Mouse (Mus musculus): ENCODE data around the gene Evi5l.

Evi5l gene

GRCm38 (mm10) chr8:4165852-4166751, at the start of gene Evi5l:
TSS of gene Evi5l (plus strand) at chr8:4166567.
- CTCF ChIA-PET: no interaction called here

- CTCF ChIA-PET: interaction anchor here (1.2 kb wide), 1 partner anchor 189 kb away, joined by 14 read pairs; no protein-coding TSS in a partner anchor
Measured at GRCm38 (mm10) chr8:4133798-4134197, 32.6 kb upstream of the Evi5l start, which contains the start of gene Cd209g. TSS of gene Cd209g (plus strand) at chr8:4134098.

GRCm38 (mm10) chr8:4139660-4140646, 26.4 kb upstream of the Evi5l start:
- CTCF ChIA-PET: interaction anchor here (0.6 kb wide), 3 partner anchors 24 to 230 kb away, joined by 3 to 10 read pairs (median 4); no protein-coding TSS in a partner anchor

DNA sequence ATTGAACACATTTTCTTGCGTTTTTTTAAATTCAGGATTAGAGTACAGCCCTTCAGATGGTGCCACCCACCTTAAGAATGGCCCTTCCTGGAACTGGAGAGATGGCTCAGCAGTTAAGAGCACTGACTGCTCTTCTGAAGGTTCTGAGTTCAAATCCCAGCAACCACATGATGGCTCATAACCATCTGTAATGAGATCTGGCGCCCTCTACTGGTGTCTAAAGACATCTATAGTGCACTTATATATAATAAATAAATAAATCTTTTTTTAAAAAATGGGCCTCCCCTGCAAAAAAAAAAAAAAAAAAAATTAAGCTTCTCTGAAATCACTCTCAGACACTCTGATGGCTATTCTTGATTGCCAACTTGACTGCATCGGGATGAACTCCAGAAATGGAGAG, 24.6 kb upstream of the Evi5l start:
- CTCF ChIA-PET: interaction anchor here (0.6 to 0.9 kb wide), 5 partner anchors 40 to 342 kb away, joined by 3 to 8 read pairs (median 3); no protein-coding TSS in a partner anchor

DNA sequence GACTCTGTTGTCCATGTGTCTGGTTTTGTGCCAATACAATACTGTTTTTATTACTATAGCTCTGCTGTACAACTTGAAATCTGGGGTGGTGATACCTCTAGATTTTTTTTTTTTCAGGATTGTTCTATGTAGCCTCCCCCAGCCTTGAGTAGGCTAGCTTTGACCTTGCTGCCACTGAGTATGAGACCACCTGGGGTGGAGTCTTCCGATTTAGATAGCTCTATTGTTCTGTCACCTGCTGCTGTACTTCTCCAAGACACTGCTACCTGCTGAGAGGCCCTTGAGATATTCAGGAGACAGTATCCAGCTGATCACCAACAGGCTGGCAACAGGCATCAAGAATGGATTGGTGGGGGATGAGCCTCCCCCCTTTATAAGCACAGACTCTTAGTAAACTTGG, 19.1 kb upstream of the Evi5l start:
- CTCF ChIA-PET: no interaction called here

GRCm38 (mm10) chr8:4154878-4155277, 11.5 kb upstream of the Evi5l start:
- CTCF ChIA-PET: no interaction called here

DNA sequence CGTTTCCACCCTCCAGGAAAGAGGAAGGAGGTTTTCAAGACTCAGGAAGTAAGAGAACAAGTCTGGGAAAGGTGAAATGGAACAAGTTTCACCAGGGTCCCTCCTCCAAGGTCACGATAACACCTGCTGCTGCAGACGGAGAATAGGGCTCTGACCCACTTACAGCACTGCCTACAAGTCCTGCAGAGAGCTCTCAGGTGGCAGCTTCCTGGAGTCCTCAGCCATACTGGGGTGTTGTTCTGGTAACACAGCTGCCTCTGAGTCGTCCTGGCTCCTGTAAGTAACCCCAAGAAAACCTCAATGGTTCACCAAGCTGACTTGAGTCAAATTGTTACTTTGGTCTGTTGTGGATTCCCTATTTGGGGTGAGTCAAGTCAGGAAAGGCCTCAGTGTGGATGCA, 3.6 kb upstream of the Evi5l start:
- CTCF ChIA-PET: no interaction called here

- CTCF ChIA-PET: no interaction called here
Measured at GRCm38 (mm10) chr8:4165176-4165851, 1.1 kb upstream of the Evi5l start.

DNA sequence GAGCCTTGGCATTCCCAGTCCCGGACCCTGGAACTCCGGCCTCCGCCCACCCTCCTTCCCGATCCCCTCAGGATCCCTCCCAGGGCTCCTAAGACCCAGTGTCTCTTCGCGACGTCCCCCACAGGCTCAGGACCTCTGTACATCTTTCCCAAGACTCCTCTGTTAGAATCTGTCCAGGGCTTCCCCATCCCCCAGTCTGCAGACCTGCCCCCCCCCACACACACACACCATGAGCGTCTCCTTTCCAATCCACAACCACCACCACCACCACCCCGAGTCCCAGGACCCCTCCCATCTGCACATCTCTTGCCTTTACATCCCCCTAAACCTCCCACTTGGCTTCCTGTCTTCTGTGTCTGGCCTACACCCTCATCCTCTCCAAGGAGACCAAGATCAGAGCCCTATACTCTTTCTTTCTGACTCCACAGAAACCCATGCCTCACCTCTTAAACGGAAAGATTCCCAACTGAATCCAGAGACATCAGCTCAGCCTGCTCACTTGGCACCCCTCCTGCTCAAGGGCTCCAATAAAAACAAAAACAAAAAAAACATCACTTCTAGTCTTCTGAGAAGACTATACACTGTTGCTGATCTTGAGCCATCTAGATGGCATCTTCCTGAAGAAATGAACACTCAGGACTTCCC, 636 bp downstream of the Evi5l start:
- CTCF ChIA-PET: no interaction called here

DNA sequence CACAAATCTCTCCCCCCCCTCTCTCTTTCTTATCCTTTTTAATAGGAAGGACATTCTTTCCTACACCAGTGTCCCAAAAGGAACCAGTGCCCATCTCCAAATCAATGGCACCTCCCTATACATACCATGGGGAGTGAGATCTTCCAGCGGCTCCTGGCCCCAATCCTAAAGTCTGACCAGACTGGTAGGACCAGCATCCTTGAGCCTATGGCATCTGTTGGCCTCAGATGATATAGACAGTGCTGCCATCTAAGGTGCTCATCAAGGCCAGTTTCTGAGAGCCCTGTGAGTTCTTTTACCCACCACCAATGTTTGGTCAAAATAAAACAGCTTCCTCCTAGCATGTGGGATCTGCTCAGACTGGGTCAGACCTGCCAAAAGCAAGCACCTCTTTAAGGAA, 1.6 kb downstream of the Evi5l start:
- CTCF ChIA-PET: no interaction called here

- CTCF ChIA-PET: no interaction called here
Measured at GRCm38 (mm10) chr8:4172486-4172885, 6.1 kb downstream of the Evi5l start.

- CTCF ChIA-PET: no interaction called here
Measured at GRCm38 (mm10) chr8:4174018-4174417, 7.7 kb downstream of the Evi5l start.

GRCm38 (mm10) chr8:4183409-4183808, 17.0 kb downstream of the Evi5l start:
- CTCF ChIA-PET: no interaction called here

- CTCF ChIA-PET: no interaction called here
Measured at GRCm38 (mm10) chr8:4186151-4186550, 19.8 kb downstream of the Evi5l start.

DNA sequence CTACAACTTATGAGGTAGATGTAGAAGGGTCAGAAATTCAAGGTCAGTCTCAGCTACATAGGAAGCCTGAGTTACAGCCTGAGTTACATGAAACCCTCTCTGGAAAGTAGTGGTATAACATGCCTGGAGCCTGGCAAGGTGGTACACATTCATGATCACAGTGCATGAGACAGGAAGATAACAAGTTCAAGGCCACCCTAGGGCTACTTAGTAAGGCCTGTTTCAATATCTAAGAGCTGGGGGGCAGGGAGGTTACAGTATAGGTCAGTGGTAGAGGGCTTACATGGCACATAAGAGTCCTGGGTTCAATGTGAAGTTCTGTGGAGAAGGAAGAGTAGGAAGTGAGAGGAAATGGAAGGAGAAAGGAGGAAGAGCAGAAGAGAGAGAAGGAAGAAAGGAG, 22.2 kb downstream of the Evi5l start:
- CTCF ChIA-PET: no interaction called here

- CTCF ChIA-PET: no interaction called here
Measured at GRCm38 (mm10) chr8:4189031-4189722, 22.8 kb downstream of the Evi5l start.

DNA sequence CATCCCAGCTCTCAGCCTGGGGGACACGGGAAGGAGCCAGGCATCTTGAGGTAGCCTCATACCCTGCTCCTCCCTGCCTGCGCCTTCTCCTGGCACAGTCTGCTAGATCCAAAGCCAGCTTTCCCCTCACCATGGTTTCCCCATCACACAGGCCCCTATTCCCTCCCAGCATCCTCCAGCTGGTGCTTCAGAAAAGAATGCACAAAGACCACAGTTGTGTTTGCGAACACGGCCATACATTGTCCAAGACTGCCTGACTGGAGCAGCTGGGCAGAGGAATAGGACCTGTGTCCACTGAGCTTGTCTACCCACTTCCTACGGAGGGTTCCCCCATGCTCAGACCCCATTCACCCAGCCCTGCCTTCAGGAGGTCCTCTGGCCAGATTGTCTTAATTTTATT, 25.9 kb downstream of the Evi5l start:
- CTCF ChIA-PET: no interaction called here

- CTCF ChIA-PET: no interaction called here
Measured at GRCm38 (mm10) chr8:4192807-4193587, 26.6 kb downstream of the Evi5l start.

DNA sequence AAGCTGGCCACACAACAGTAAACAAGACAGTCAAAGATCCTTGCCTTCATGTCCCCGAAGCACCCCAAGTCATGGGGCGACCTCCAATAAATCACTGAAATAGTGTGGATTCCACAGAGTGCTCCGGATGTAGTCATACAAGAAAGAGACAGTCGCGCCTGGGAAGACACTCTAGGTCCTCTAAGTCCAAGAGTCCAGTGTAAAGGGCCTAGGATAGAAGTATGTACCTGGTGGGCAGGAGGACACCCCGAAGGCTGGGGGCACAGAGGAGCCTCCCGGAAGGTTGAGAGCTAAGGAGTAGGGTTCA, 27.2 kb downstream of the Evi5l start:
- CTCF ChIA-PET: no interaction called here

- CTCF ChIA-PET: no interaction called here
Measured at GRCm38 (mm10) chr8:4201321-4201720, 35.0 kb downstream of the Evi5l start.
